Mouse (Mus musculus) cortical plate, adult 2 months (tissue): ENCODE data around the gene Hspa12b.

ENCODE experiments used
- CTCF ChIP-seq: fragments of 200-500 bp; IDR thresholded peaks from 2 replicates; pipeline ENCODE4 v1.5.1; 2011; ENCODE audit warnings: mild to moderate bottlenecking, control low read depth, low read length; ENCODE audit not compliant: insufficient read depth; ENCODE audit errors: extremely low read depth
- POLR2A ChIP-seq: fragments of 200-500 bp; IDR thresholded peaks from 2 replicates; pipeline ENCODE4 v1.6.1; 2011; ENCODE audit warnings: mild to moderate bottlenecking, low read length, control low read depth; ENCODE audit not compliant: insufficient read depth; ENCODE audit errors: extremely low read depth

GRCm38 (mm10) chr2:131104021-131104420 is 23.1 kb upstream of the Hspa12b start:
- TF ChIP-seq POLR2A, result no peak
- TF ChIP-seq CTCF, result no peak
